Mouse (Mus musculus): ENCODE data around the gene Agrn.

Gene Agrn

GRCm38 (mm10) chr4:156202462-156202893 is 5.2 kb upstream of the Agrn start:
- DNase-seq (ENCODE audit: low read depth) = no peak

DNA sequence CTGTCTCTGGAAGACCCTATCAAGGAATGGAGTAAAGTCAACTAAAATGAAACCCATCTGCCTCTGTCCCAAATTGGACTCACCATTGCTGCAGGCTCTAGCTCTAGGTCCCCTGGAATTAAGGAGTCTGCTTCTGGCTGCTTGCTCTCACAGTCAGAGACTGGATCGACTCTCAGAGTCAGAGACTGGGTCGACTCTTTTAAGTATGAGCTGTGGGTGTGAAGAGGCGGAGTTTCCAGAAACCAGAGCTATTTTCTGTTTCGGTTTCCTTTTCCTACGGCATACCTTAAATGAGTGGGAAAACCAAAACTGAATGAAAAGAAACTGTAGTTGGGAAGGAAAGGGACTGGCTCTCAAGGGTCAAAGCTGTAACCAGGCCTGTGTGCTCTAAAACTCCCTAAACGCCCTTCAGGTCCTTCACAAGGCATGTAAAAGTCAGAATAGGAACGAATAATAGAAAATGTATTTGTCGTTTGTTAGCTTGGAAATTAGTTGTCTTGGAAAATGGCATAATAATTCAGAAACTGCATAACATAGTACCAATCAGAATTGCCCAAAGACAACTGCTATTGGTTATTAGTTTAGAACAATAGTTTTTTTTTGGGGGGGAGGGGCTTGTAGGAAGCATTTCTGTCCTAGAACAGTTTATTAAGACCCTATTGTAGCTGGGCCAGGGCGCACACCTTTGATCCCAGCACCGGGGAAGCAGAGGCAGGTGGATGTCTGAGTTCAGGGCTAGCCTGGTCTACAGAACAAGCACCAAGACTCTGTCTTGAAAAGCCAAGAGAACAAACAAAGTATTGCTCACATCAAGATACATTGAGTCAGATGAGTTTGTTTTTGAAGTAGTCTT is 3.6 kb upstream of the Agrn start, which contains the start of gene Isg15:
Gene Isg15 (minus strand): TSS at position 196 of the 853 bp plus-strand sequence.
- DNase-seq (ENCODE audit: low read depth) = peak; percentile 46

- peak; percentile 58 for DNase-seq (ENCODE audit: low read depth)
These were observed 529 bp upstream of the Agrn start for GRCm38 (mm10) chr4:156197829-156198205.

DNA sequence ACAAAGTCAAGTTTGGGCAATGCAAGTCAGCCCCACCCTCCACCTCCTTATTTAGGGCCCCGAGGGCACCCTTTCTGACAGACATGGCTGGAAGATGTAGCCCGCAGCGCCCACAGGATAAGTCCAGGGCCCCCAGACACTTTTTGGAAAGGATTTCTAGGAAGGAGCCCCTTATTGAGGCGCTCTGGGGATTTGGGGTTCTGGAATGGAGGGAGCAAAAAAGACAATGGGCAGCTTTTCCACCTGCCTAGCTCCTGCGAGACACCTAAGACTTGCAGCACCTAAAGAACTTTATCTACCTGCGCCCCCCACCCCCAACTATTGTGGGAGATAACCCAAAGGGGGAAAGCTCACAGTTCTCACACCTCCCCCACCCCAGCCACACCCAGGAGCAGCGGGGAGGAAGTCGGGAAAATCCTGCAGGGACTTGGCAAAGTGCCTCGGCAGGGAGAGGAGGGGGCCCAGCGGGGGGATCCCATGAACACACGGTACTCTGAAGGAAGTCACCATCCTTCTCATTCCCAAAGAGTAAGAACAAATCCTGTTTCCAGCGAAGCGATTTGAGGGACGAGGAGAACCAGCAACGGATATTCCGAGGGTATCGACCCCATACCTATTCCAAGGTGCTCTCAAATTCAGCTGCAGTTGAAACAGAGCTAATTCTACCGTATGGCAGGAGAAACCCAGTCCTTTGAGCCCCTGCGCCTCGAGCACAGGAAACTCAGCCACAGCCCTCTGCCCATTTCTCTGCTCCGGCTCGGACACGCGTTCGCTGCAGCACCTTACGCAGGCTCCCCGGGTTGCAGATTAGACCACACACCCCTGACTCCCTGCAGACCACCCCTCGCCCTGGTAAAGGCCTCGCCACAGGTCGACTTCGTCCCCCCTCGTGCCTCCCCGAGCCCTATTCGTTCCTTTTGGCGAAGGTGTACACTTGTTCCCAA is 1.1 kb downstream of the Agrn start:
- no peak for DNase-seq (ENCODE audit: low read depth)

GRCm38 (mm10) chr4:156194346-156194745 is 2.9 kb downstream of the Agrn start:
- DNase-seq (ENCODE audit: low read depth) = no peak

DNA sequence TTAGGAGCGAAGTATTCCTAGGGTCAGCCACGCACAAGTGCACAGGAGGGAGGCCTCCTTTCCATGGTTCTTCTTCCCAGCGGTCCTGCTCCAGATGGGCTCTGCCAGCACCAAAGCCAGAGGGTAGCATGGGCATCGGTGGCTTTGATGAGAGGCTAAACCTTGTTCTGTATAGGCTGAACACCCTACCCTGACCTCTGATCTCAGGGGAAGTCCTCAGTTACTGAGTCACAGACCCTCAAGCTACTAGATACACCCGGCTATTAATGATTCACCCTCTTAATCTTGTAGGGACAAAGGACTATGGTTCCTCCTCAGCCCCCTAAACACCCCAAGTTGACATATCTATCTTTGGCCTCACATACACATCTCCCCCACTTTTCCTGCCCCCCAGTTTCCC is 3.4 kb downstream of the Agrn start:
- no peak for DNase-seq (ENCODE audit: low read depth)

- DNase-seq (ENCODE audit: low read depth) = no peak
These were observed 4.1 kb downstream of the Agrn start for GRCm38 (mm10) chr4:156193200-156193590.

DNA sequence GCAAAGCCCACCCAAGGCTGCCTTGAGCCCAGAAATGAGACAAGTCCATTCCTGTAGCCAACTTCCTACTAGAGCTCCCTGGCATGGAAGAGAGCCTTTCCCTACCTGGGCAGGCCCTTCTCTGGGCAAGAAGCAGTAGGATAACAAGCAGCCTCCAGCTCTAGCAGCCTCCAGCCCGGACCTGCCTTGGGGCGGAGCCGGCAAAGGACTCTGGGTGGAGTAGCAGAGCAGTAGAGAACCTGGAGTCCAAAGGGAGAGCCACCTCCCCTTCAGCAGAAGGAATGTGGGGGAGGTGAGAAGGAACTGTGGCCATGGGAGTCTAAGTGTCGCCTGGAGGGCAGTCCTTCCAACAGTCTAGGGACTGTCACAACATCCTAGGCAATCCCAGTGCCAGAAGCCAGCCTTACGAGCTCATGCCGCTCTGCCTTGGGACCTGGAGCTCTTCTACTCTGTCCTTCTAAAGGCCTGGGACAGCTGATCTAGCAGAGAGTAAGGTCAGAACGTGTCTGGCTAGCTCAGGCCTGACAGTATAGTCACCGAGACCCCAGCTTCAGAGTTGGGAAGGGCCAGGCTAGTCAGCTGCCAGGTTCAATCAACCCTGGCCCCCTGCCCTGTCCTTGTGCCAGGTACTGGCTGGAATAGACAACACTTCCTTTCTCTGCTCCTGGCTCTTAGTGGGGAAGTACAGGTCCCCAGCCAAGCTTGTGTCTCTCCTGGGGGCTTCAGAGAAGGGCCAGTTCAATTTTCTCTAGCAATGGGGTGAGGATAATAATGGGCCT is 4.7 kb downstream of the Agrn start:
- DNase-seq (ENCODE audit: low read depth) = no peak

DNA sequence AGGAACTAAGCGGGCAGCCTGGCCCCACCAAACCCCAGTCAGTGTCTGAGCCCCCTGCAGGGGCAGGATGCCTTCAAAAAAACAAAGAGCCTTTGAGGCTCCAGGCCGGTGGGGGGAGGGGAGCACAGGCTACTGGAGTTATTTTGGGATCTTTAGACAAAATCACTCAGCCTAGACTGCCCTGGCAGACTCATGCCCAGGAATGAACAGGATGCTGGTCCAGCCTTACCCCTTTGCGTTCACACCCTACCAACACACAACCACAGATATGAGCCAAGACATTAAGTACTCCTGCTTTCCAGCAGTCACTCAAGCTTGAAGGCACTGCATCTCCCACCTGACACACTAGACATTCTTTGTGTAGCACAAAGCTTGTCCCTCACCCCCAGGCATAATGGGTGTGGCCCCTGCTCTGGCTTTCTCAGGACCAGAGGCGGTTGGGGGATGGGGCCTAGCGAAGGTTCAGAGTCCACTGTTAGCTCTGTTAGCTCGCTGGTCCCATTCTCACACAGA is 8.4 kb downstream of the Agrn start:
- peak; percentile 86 for DNase-seq (ENCODE audit: low read depth)

GRCm38 (mm10) chr4:156188162-156188810 is 9.0 kb downstream of the Agrn start:
- no peak for DNase-seq (ENCODE audit: low read depth)

DNA sequence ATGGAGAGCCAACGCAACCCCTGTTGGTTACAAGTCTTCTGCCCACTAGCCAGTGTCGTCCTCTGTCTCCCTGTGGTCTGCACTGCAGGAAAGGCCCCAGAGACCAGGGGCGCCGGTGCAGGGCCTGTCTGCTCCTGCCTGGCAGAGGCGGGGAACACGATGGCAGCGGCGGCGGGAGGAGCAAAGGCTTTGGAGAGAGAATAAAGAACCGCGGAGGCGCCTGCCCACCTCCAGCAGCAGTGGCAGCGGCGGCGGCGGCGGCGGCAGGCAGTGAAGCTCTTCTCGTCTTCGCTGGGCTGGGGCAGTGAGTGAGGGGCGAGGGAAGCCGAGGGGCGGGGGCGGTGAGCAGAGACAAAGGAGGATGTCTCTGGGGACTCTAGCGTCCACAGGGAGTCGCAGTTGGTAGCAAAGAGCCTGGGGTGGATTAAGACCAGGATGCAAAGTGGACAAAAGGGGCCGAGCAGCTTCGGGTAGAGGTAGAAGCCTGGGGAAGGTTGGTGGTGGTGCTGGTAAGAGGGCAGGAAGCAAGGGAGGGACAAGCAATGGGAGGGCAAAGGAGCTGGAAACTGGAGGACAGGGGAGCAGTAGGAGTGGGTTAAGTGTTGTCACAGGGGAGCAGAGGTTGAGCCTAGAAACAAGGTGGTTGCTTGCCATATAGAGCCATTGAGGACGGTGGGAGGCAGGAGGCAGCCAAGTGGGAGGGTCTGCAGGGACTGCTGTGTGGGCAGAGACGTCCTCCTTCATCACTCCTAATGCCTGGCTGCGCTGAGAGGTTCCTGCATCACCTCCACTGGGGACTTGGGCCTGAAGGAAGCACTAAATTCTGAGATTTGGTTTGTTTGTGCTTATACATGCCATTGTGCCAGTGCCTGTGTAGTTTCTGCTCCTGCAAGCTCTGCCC is 11.1 kb downstream of the Agrn start:
- no peak for DNase-seq (ENCODE audit: low read depth)

DNA sequence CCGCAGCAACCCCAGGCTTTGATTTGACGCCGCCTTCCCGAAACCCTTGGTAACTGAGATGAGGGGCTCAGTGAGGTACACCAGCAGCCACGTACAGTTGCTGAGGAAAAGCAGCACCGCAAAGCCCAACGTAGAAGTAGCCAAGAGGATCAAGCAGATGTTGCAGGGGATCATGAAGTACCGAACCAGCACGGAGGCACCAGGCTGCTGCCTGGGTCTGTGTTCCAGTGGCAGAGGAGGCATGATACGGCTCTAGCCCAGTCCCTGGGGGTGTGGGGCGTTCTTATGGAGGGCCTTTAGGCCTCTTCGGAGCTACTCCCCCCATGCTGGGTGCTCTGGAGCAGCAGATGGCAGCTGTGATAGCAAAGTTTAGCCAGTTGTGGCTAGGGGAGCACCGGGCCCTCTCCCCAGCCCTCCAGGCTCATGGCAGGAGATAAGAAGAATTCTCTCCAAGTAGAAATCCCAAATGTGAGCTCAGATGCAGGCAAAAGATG is 11.8 kb downstream of the Agrn start:
- no peak for DNase-seq (ENCODE audit: low read depth)

DNA sequence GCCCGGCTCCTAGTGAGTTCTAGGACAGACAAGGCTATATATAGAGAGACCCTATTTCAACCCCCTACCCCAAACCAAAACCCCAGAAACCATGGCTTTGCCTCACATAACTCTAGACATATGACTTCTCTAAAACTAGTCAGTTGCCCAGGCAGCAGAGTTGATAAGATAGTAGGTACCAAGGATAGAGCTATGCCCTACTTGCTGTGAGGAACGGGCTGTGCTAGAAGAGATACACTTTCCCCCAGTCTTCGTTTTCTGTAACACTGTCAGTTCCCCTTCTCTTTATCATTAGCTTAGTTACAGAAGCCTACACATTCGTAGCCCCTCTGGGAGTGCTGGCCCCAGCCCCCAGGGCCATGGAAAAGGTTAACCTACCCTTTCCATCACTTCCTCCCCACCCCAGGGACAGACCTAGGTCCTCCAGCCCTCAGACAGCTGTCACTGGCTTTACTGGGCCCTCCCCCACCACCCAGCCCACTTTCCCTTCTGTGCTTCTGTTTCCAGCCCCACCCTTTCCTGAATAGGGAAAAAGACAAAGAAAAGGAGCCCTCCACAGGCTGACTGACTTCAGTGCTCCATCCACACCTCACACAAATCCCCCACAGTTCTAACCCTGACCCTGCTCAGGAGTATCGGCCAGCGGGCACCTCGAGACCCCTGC is 12.9 kb downstream of the Agrn start:
- no peak for DNase-seq (ENCODE audit: low read depth)

- DNase-seq (ENCODE audit: low read depth) = no peak
These were observed 13.5 kb downstream of the Agrn start for GRCm38 (mm10) chr4:156183747-156184146.

- DNase-seq (ENCODE audit: low read depth) = no peak
These were observed 19.7 kb downstream of the Agrn start for GRCm38 (mm10) chr4:156177630-156178029.

- DNase-seq (ENCODE audit: low read depth) = no peak
These were observed 25.5 kb downstream of the Agrn start for GRCm38 (mm10) chr4:156171828-156172227.

DNA sequence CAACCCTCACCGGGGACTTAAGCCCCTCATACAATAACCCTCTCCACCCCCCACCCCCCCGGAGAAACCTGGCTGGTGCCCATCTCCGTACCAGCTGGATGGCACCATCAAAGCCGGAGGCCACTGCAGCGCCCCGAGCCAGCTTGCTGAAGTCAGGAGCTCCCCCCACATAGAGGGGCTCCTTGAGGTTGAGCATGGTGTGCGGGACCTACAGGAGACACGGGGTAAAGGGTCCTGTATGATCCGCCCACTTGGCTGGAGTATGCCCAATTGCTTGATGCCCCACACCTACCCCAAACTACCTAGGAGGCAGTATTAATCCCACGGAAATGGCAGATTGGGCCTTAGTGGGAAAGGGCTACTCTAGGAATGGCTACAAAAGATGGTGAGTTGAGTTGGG is 28.2 kb downstream of the Agrn start:
- no peak for DNase-seq (ENCODE audit: low read depth)

GRCm38 (mm10) chr4:156168611-156169010 is 28.7 kb downstream of the Agrn start:
- DNase-seq (ENCODE audit: low read depth) = no peak

GRCm38 (mm10) chr4:156166477-156166876 is 30.8 kb downstream of the Agrn start:
- DNase-seq (ENCODE audit: low read depth) = no peak

GRCm38 (mm10) chr4:156154771-156155170 is 42.5 kb downstream of the Agrn start:
- no peak for DNase-seq (ENCODE audit: low read depth)

Data from fibroblast of lung, adult 2 months (primary cell).